Mouse (Mus musculus) CD4-positive naive resting alpha-beta T cell, adult 76 days (primary cell): ENCODE data around the gene Htra2. TPM values are rescaled to one million over a fixed set of nuclear protein-coding genes. Genes with fewer than 3 reads are reported as not detected.

Experiments
- total RNA-seq: library from RNA; stranded (reverse); gene quantifications from one replicate; pipeline ENCODE4 v1.2.4, GENCODE M21; 2023

Htra2 gene
- total RNA-seq: 25.8 TPM

DNA sequence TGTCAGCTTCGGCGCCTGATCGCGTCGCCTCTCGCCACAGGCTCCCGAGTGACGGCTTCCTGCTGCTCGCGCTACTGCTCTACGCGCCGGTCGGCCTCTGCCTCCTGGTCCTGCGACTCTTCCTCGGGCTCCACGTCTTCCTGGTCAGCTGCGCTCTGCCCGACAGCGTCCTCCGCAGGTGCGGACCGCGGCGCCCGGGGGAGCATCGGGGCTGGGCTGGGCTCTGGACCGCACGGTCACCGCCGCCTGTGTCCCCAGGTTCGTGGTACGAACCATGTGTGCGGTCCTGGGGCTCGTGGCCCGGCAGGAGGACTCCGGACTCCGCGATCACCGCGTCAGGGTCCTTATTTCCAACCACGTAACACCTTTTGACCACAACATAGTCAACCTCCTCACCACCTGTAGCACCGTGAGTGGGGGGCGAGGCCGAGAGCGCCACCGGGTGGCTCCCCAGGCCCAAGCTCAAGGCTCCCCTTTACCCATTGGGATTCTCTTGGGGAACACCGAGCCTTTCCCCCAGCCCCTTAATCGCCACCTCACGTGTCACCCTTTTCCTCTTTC is at the start of gene Htra2:
Gene Htra2, minus strand, starts transcription at position 403 of the 561 bp plus-strand sequence.

DNA sequence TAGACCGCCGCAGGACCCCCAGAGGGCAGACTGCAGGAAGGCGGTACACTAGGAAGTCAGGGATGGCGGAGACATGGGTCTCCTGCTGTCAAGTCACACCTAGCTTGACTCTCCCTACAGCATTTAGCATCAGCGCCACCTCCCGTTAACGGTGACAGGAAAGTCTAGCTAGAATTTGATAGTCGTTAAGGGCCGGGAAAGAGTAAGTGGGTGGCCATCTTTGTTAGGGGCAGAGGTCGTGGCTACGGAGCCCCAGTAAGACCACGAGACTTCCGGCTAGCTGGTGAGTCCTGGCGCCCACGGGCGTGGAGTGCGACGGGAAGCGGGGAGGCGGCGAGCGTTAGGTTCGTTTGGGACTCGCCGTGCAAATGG is 46.2 kb upstream of the Htra2 start, which contains the start of the genes Ccdc142 and Gm42688:
Gene Ccdc142, plus strand, starts transcription at position 286 of the 372 bp plus-strand sequence.
Gene Gm42688, plus strand, starts transcription at position 302 of the 372 bp plus-strand sequence.

DNA sequence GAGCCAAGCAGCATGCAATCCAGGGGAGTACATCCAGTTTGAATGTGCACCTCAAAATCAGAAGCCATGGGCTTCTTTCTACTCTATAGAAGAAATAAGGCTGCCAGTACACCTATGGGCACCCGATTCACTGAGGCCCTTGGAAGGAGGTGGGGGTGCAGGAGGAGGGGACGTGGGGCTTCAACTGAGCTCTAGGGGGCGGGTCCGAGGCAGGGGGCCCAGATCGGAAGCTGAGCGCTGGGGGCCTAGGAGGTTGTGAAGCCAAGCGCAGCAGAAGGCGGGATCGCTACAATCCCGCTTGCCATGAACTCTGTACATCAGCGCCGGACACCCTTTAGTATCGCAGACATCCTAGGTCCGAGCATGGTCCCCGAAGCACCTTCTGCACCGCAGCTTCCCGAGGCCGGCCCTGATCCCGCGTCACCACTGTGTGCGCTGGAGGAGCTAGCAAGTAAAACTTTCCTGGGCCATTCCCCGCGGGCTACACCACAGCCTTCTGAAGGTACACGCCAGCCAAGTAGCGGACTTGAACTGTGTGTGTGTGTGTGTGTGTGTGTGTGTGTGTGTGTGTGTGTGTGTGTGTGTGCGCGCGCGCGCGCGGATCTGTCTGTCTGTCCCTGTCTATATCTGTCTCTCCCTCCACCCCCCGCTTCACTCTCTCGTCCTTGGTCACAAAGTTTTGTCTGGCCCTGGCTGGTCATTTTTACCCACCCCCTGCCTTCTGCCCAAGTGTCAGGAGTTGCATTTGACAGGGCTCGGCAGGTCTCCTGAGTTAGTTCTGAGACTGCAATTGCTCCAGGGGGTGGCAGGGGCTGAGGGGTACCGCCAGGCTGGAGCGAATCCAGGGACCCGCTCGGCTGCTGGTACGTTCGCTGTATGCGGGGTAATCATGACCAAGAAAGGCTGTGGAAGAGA is 31.3 kb upstream of the Htra2 start, which contains the start of gene Lbx2:
Gene Lbx2, plus strand, starts transcription at position 247 of the 915 bp plus-strand sequence.

DNA sequence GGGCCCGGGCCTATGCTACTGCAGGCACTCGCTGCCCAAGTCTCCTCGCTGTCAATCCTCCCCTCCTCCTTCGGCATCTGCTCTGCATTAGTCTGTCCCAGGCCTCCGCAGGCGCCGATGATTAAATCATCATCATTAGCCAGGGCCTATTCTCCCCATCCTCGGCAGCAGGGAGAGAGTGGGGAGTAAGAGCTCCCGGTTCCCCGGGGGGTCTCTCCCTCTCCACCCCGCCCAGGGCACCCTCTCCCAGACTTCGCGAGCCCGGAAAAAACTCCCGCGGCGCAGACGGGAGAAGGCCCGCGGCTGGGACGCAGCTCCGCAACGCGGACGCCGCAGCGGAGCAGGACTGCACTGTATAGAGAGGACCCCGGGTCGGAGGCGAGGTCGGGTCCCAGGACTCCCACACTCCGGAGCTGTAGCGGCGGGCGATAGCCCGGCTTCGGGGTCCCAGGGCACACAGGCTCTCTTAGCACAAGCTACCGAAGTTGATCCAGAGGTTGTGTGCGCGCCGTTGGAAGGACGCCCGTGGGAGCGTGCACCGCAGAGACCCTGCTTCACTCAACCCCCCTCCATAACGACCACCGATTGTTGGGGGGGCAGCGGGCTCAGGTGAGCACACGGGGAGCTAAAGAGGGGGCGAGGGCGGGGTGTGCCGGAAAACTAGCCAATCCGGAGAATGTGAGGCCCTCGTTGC is 22.7 kb upstream of the Htra2 start, which contains the start of gene Pcgf1:
Gene Pcgf1, plus strand, starts transcription at position 240 of the 694 bp plus-strand sequence.

DNA sequence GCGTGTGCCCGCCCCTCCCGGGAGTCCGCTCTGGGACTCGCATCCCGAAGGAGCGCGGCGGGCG is 15.0 kb upstream of the Htra2 start, which contains the start of gene Tlx2:
Gene Tlx2, minus strand, starts transcription at position 47 of the 64 bp plus-strand sequence.

DNA sequence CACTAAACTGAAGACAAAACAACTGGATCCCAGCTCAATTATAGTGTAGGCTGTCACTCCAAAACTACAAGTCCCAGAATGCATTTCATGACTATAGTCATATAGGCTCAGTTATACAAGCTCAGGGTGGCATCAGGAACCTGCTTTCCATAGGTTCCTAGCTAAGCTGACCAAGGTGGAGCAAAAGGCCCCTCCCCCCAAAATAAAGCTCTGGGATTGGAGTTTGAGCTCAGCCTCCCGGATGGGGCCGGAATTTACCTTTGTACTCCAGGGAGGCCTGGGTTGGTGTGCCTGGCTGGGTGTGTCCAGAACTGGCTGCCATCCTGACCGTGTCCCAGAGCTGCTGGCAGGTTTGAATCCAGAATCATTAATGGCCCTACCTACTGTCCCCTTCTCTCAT is 2.7 kb upstream of the Htra2 start, which contains the start of gene Dqx1:
Gene Dqx1, plus strand, starts transcription at position 55 of the 400 bp plus-strand sequence.

DNA sequence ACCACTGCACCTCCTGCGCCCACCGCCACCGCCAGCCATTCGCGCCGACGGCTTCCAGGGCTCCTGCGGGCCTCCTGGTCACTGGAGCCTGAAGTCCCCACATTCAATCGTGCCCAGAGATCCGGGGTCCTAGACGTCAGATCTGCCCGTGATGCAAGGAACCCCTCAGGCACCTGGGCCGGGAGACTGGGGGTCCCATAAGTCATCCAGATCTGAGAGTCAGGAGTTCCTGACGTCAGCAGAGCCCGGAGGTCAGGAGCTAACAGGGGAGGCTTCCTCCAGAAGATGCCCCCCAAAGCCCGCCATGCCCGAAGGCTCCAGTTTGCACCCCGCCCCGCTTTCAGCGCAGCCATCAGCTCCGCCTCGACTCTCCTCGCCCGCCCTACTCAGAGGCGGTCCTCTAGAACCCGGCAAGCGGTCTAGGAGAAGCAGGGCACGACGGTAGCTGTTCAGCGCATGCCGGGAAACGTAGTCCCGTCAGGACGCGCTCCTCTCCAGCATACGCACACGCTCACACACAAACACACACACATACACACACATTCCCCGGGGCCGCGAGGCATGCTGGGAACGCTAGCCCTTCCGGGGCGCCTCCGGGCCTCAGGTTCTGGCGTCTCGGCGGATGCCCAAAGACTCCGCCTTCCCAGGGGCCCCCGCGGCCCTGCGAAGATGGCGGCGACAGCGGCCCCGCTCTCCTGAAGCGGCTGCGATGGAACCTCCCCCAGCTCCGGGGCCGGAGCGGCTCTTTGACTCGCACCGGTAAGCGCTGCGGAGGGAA is 810 bp downstream of the Htra2 start, which contains the start of gene Aup1:
Gene Aup1, plus strand, starts transcription at position 448 of the 778 bp plus-strand sequence.

DNA sequence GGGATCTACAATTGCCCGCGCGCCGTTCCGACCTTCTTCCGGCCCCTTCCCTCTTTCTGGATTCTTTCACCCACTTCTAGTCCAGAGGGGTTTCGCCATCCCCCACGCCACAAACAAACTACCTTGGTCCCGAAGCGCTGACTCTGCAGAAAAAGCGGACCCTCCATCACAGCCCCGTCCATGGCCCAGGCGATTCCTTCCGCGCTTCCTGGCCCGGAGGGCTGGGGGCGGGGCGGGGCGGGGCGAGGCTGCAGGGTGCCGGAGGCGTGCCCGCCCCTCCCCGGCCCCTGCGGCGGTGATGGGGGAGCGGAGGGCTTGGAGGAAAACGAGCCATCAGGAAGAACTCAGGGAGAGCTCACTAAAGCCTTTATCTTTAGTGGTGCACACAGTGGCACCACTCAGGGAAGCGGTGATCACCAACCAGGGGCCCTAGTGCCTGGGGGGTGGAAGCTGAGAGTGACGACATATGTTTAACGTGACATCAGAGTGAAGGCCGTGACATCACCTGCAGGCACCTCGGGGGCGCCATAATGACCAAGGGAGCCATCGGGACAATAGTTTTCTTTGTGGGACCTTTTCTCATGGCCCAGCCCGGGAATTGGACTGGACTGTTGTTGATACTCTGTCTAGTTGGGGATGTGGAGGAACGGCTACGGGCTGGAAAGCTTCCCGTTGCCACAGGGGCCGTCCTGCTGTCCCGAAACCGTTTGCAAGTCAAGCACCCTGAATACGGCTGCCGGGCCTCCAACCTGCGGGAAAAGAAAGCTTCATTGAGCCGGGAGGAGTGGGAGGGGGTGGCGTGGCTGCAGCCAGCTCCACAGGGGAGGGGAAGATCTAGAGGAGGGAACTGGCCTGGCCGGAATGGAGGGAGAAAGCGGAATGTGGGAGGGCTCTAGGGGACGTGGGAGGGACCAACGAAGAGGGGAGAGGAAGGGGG is 21.6 kb downstream of the Htra2 start, which contains the start of the genes Dok1 and Loxl3:
Gene Dok1, minus strand, starts transcription at position 223 of the 937 bp plus-strand sequence.
Gene Loxl3, plus strand, starts transcription at position 925 of the 937 bp plus-strand sequence.

Other genes with a start within 250 kb of the Htra2 start
- gene Sema4f, start 115.5 kb downstream of the Htra2 start, total RNA-seq: 17.1 TPM
- gene M1ap, start 108.4 kb downstream of the Htra2 start, total RNA-seq: not detected
- gene Dok1, start 21.8 kb downstream of the Htra2 start, total RNA-seq: 13.2 TPM
- gene Loxl3, start 21.1 kb downstream of the Htra2 start, total RNA-seq: not detected
- gene Aup1, start 752 bp downstream of the Htra2 start, total RNA-seq: 376 TPM
- 11.6 TPM for gene Dqx1, start 2.6 kb upstream of the Htra2 start, total RNA-seq
- not detected for gene Tlx2, start 15.0 kb upstream of the Htra2 start, total RNA-seq
- gene Pcgf1, start 22.6 kb upstream of the Htra2 start, total RNA-seq: 20.6 TPM
- gene Lbx2, start 31.1 kb upstream of the Htra2 start, total RNA-seq: not detected
- 10.7 TPM for gene Ccdc142, start 46.3 kb upstream of the Htra2 start, total RNA-seq
- gene Gm42688, start 46.3 kb upstream of the Htra2 start, total RNA-seq: 6.1 TPM
- 24.3 TPM for gene Mrpl53, start 53.8 kb upstream of the Htra2 start, total RNA-seq
- 38.4 TPM for gene Mogs, start 60.2 kb upstream of the Htra2 start, total RNA-seq
- gene Wbp1, start 66.3 kb upstream of the Htra2 start, total RNA-seq: 37.7 TPM
- 25.4 TPM for gene Ino80b, start 70.2 kb upstream of the Htra2 start, total RNA-seq
- not detected for gene Rtkn, start 80.2 kb upstream of the Htra2 start, total RNA-seq
- not detected for gene Wdr54, start 101.1 kb upstream of the Htra2 start, total RNA-seq
- gene 1700003E16Rik, start 101.1 kb upstream of the Htra2 start, total RNA-seq: not detected
- gene Dctn1, start 110.6 kb upstream of the Htra2 start, total RNA-seq: 85.3 TPM
- gene Slc4a5, start 164.6 kb upstream of the Htra2 start, total RNA-seq: not detected